Mouse (Mus musculus): ENCODE measurements around the gene Lclat1.

DNA sequence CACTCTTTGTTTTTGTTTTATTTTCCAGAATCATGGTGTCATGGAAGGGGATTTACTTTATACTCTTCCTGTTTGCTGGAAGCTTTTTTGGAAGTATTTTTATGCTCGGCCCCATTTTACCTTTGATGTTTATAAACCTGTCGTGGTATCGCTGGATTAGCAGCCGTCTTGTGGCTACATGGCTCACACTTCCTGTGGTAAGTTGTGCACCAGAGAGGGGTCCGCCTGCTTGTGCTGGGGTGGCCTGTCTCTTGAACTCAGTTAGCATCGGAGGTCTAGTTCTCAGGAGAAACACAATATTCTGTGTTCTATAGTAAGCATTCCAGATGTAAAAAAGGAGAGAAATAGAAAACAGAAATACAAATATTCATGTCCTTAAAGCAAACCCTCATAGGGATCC is 54.0 kb downstream of the Lclat1 start:
- TF ChIP-seq CTCF (IDR thresholded peaks at IDR 0.05) = no peak
- no peak for TF ChIP-seq EP300 (IDR thresholded peaks at IDR 0.05; ENCODE audit: insufficient read depth, low read depth, low read length)

Data from heart, adult 2 months (tissue).